Comparison of ENCODE assay signal across 8 mouse cellular contexts in the genomic region with DNA sequence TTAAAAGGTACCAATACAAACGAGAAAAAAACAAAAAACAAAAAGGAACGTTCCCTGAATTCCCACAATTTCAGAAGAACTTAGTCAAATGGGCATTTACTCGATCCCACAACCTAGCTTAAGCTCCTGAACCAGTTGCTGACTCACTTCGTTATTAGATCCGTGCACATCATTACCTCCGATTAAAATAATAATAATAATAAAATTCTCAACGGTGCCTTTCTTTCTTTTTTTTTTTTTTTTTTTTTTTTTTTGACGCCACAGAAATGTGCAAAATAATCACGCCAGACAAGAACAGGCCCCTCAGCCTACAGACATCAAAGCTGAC. TPM values are rescaled to one million over a fixed set of nuclear protein-coding genes. Genes with fewer than 3 reads are reported as not detected.
DNase-seq lines count a peak whose midpoint lies in the region; ATAC-seq and TF ChIP-seq lines count a peak whose summit lies in the region.

No protein-coding gene starts in this region.

- H3K36me3 ChIP-seq in heart, embryonic 14.5 days (ENCODE audit: control insufficient read depth, insufficient read depth, low read length), result peaks cover 5% of the 10 kb centered on the region; the same call in 1 of the 2 replicates
- H3K36me3 ChIP-seq in G1E (replicated peaks) (peaks cover 16% of the 10 kb centered on the region), macrophage (ENCODE audit: inconsistent target) (no peaks in the 10 kb centered on the region)
- H3K36me3 ChIP-seq in forebrain, postnatal 0 days (ENCODE audit: insufficient read depth), result no peaks in the 10 kb centered on the region

- H3K4me1 ChIP-seq in heart, embryonic 14.5 days (ENCODE audit: control insufficient read depth in 2 of 2, insufficient read depth in 2 of 2, low read length in 2 of 2), result peaks cover 2 to 16% of the 10 kb centered on the region in 2 experiments; a peak in 2 of 4 replicates
- H3K4me1 ChIP-seq in G1E (ENCODE audit: insufficient read depth, low read depth, low read length), result peaks cover 27% of the 10 kb centered on the region
- H3K4me1 ChIP-seq in forebrain, postnatal 0 days (ENCODE audit: insufficient read depth), result peaks cover 10% of the 10 kb centered on the region; the same call in 1 of the 2 replicates

- peak overlapping the region; percentile 99 for H3K9ac ChIP-seq in heart, embryonic 14.5 days (ENCODE audit: low read length)
- H3K9ac ChIP-seq in forebrain, postnatal 0 days, result peak overlapping the region; percentile 92

- peak overlapping the region; percentile 95 to 96 for H3K27ac ChIP-seq in heart, embryonic 14.5 days (replicated peaks in 1 of 2; ENCODE audit: control insufficient read depth in 1 of 2, insufficient read depth in 1 of 2, low read depth in 2 of 2, low read length in 2 of 2)
- H3K27ac ChIP-seq in forebrain, postnatal 0 days (ENCODE audit: low read depth, low read length), result peak overlapping the region; percentile 94
- H3K27ac ChIP-seq in macrophage, result peak overlapping the region; percentile 62

- TF ChIP-seq CTCF in G1E (IDR thresholded peaks at IDR 0.05; ENCODE audit: low read depth, low read length), result no peak
- no peak for TF ChIP-seq CTCF in forebrain, postnatal 0 days (IDR thresholded peaks at IDR 0.05; ENCODE audit: low read depth)

- H3K79me2 ChIP-seq in macrophage (ENCODE audit: inconsistent target), result peaks cover 63% of the 10 kb centered on the region

- ATAC-seq in heart, embryonic 14.5 days (ENCODE audit: insufficient number of reproducible peaks, insufficient read depth, low FRiP score, low read depth), result no peak
- ATAC-seq in G1E (ENCODE audit: extremely low read depth, insufficient number of reproducible peaks, low FRiP score, poor library complexity, severe bottlenecking), result no peak
- no peak for ATAC-seq in forebrain, postnatal 0 days

- peak overlapping the region; percentile 89 to 99 for H3K4me3 ChIP-seq in heart, embryonic 14.5 days (ENCODE audit: control insufficient read depth in 1 of 2, insufficient read depth in 1 of 2, low read depth in 1 of 2, low read length in 2 of 2)
- H3K4me3 ChIP-seq in G1E (ENCODE audit: low read depth, low read length), result peak overlapping the region; percentile 97
- H3K4me3 ChIP-seq in forebrain, postnatal 0 days (ENCODE audit: low read depth, low read length), result peak overlapping the region; percentile 75
- H3K4me3 ChIP-seq in macrophage (ENCODE audit: inconsistent target), result peak overlapping the region; percentile 96

- DNase-seq in heart, postnatal 25 days (ENCODE audit: low spot score), result no peak
- DNase-seq in G1E (ENCODE audit: low spot score), result no peak
- DNase-seq in forebrain, postnatal 0 days, result no peak
- no peak for DNase-seq in layer of hippocampus, postnatal 25 days (ENCODE audit: extremely low spot score in 1 of 2, low spot score in 1 of 2)
- DNase-seq in cerebellum, adult 9-11 months, result no peak
- DNase-seq in frontal cortex, postnatal 25 days (ENCODE audit: low spot score in 2 of 2), result no peak

- H3K4me2 ChIP-seq in heart, embryonic 14.5 days (ENCODE audit: low read length), result peak overlapping the region; percentile 78
- H3K4me2 ChIP-seq in forebrain, postnatal 0 days (ENCODE audit: low read depth), result peak overlapping the region; percentile 48

- H3K9me3 ChIP-seq in heart, embryonic 14.5 days (ENCODE audit: control insufficient read depth, low read length), result no peaks in the 10 kb centered on the region
- H3K9me3 ChIP-seq in G1E (replicated peaks), result 0 out of 2 replicates have a peak, but pooled peaks cover 3% of the 10 kb centered on the region
- H3K9me3 ChIP-seq in forebrain, postnatal 0 days (ENCODE audit: low read length), result no peaks in the 10 kb centered on the region

- intact Hi-C loops in heart, postnatal 25 days (cut with DNase I), result no loop called here

- WGBS in heart, embryonic 14.5 days, result 2% methylated on average over 9 of the region's 9 CpGs
- 1% methylated on average over 9 of the region's 9 CpGs for WGBS in forebrain, postnatal 0 days
- WGBS in macrophage (ENCODE audit: missing documents), result 0% methylated on average over 6 of the region's 9 CpGs

- no peaks in the 10 kb centered on the region for H3K27me3 ChIP-seq in heart, embryonic 14.5 days (ENCODE audit: control insufficient read depth, insufficient read depth, low read length)
- no peaks in the 10 kb centered on the region for H3K27me3 ChIP-seq in G1E (ENCODE audit: insufficient read depth, low read length)
- no peaks in the 10 kb centered on the region for H3K27me3 ChIP-seq in forebrain, postnatal 0 days (ENCODE audit: insufficient read depth, low read length)

RNA-seq across cellular contexts. Expression of gene Dzip3, which starts 0.8 kb away (rescaled TPM):
- 20.0 and 22.5 TPM in 2 replicates for polyA plus RNA-seq in heart, embryonic 14.5 days (2014; fragmentation: Nextera tagmentation; extraction: Ambion mirVana)
- total RNA-seq in heart, postnatal 25 days (2021), result 1 to 10 TPM; 6.6 to 9.0 TPM
- 166 and 188 TPM in 2 replicates for total RNA-seq in G1E (2014; fragmentation: Nextera tagmentation)
- 50.2 and 52.1 TPM in 2 replicates for total RNA-seq in G1E (2017)
- polyA plus RNA-seq in G1E (2012), result 17.6 and 24.6 TPM in 2 replicates
- 129 and 149 TPM in 2 replicates for total RNA-seq in forebrain, postnatal 0 days (2014; rRNA removed)
- polyA plus RNA-seq in forebrain, postnatal 0 days (2015; fragmentation: Nextera tagmentation; extraction: Ambion mirVana), result 35.8 and 46.7 TPM in 2 replicates
- total RNA-seq in macrophage (2018; cell fraction: chromatin; rRNA removed), result 10 to 100 TPM; 13.7 to 48.3 (median 29.7) TPM
- total RNA-seq in macrophage (2018; cell fraction: cytosol; rRNA removed), result 10 to 100 TPM in 8 of 26 experiments, 1 to 10 TPM in 18; 4.4 to 14.2 (median 8.4) TPM
- 10 to 100 TPM; 10.1 to 34.9 (median 15.3) TPM for total RNA-seq in macrophage (2018; cell fraction: nucleus; rRNA removed)
- polyA plus RNA-seq in macrophage (2018), result 5.3 to 10.1 TPM (median 9.2 TPM) in 3 replicates
- 10 to 100 TPM; 80.1 to 82.7 TPM for total RNA-seq in layer of hippocampus, postnatal 25 days (2021)

RNA-seq across cellular contexts. Expression of gene Cip2a, which starts 0.8 kb away (rescaled TPM):
- 23.7 and 25.3 TPM in 2 replicates for polyA plus RNA-seq in heart, embryonic 14.5 days (2014; fragmentation: Nextera tagmentation; extraction: Ambion mirVana)
- total RNA-seq in heart, postnatal 25 days (2021), result under 1 TPM; 0.75 to 0.94 TPM
- total RNA-seq in G1E (2014; fragmentation: Nextera tagmentation) (79.7 and 82.2 TPM in 2 replicates), G1E (2017) (87.5 and 104 TPM in 2 replicates)
- polyA plus RNA-seq in G1E (2012) (2.5 and 4.5 TPM in 2 replicates), macrophage (2018) (1.9 to 7.2 TPM (median 6.2 TPM) in 3 replicates)
- total RNA-seq in forebrain, postnatal 0 days (2014; rRNA removed), result 7.3 and 10.4 TPM in 2 replicates
- polyA plus RNA-seq in forebrain, postnatal 0 days (2015; fragmentation: Nextera tagmentation; extraction: Ambion mirVana), result 4.1 and 4.3 TPM in 2 replicates
- 10 to 100 TPM in 17 of 26 experiments, 1 to 10 TPM in 9; 5.5 to 31.9 (median 11.6) TPM for total RNA-seq in macrophage (2018; cell fraction: chromatin; rRNA removed)
- total RNA-seq in macrophage (2018; cell fraction: cytosol; rRNA removed), result 1 to 10 TPM; 1.7 to 4.9 (median 2.9) TPM
- 10 to 100 TPM in 6 of 26 experiments, 1 to 10 TPM in 20; 2.8 to 21.9 (median 7.1) TPM for total RNA-seq in macrophage (2018; cell fraction: nucleus; rRNA removed)
- 1 to 10 TPM; 1.6 to 2.5 TPM for total RNA-seq in layer of hippocampus, postnatal 25 days (2021)

Comparison
In these comparisons a context has a peak if more than half of its experiments do, and no peak if none do; other contexts are left out.
1. RNA of gene Dzip3, which starts 0.8 kb away (total RNA-seq): 50.2 to 188 TPM in G1E, 129 to 149 TPM in forebrain, postnatal 0 days and 80.1 to 82.7 TPM in layer of hippocampus, postnatal 25 days; 6.6 to 9.0 TPM in heart, postnatal 25 days; every median in the first group is over 4 times any median in the second.
2. Peak in every context shown above with its lines, with median percentiles within 50 percentile points of each other: H3K27ac ChIP-seq and H3K4me3 ChIP-seq.